Mouse (Mus musculus): Measurements from ENCODE around the gene Gm14226.
"Not testable (repeated sequence)": the region's sequence is repeated elsewhere in the genome, so short reads cannot be mapped to it uniquely, and the experiment has no call there.

Gm14226 gene

DNA sequence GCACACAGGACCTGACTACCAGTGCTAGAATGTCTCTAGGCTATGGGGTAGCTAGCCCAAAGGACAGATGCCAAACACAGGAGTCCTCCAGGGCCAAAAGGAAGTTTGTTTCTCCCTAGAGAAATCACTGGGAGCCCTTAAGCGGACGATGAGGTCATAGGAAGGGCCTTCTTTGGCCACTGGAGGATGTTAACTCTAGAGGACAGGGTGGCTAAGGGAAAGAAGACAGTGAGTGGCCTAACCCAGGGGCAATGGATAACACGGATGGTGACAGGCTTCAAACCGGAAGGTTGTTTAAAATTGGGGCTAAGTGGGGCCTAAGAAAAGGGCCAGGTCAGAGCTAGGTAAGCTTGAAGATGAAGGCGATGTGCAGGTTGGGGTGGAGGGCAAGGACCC, 32.0 kb downstream of the Gm14226 start:
- no peak for DNase-seq

DNA sequence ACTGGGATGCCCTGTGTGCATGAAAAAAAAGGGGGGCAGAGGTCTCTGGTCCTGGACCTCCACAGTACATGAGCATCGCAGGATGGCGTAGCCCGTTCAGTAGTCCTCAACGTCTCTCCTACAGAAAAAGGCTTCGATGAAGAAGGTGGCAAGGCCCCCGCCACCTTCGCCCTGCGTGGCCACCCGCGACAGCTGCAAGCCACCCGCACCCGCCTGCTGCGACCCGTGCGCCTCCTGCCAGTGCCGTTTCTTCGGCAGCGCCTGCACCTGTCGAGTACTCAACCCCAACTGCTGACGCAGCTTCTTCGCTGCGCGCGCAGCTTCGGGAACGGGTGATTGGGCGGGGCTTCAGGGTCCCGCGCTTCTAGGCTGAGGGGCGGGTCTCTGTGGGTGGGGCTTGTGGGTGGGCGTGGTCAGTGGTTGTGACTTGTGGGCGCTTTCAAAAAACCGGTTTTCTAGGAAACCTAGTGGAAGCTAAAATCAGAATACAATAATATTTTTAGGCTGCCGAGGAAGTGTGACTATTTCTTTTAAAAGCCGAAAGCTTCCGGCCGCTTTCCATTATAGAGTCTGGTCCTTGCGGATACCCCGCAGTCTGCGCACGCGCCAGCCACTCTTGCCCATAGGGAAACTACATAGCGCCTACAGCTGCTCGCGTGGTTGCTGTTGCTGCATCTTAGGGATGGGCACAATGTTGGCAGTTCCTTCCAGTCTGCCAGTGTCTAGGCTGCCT, 32.6 kb downstream of the Gm14226 start:
- peak; percentile 93 for DNase-seq

DNA sequence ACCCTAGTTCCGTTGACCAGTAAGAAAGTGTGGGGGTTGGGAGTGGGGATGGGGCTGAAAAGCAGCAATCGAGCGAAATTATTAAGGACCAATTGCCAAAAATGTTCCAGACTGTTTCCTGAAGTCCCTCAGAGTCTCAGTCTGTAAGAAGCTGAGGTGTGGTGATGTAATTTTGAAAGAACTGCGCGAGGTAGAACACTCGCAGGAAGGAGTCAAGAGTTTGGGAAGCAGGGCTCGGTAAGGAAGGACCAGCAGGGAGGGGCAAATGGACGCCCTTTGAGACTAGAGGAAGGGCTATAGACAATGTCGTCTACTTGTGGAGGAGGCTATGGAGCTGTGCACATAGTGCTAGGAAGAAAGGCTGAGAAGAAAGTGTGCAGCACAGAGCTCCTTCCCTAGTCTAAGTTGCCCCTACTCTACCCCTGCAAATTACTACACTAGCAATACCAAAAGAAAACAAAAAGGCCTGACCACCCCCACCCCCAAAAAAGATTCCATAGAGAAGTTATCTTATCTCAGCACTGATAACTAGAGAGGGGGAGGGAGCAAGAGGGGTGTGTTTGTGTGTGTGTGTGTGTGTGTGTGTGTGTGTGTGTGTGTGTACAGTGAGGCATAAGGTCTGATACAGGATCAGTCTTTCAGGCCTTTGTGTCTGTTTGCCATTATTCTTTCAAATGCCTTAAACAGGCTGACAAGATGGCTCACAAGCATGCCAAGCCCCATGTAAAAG, 33.7 kb downstream of the Gm14226 start:
- no peak for DNase-seq

DNA sequence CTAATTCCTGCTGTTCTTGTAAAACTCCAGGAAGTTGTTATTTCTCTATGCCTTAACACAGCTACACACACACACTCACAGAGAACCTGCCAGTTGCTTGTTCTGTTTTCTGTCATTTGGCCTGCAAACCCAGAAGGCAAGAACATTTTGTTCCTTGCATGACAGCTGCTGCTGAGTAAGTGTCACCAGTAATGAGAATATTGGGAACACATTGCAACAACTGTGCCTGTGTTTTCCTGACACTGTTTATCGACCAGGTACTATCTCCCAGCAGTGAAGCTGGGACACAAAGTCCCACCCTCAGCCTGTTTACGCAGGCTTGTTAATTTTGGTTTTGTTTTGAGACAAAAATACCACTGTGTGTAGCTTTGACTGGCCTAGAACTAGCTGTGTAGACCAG, 34.6 kb downstream of the Gm14226 start:
- DNase-seq: peak; percentile 41

DNA sequence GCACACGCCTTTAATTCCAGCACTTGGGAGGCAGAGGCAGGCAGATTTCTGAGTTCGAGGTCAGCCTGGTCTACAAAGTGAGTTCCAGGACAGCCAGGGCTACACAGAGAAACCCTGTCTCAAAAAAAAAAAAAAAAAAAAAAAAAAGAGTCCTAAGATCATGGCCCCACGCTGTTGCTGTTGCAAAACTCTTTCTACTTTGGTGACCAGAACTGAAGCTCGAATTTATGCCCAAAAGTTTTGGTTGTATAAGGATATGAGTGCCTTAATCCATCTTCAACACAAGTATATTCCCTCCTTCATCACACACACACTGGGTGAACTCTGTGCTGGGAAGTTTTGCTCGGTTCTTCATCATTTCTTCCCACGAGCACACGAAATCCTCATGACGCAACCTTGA, 35.4 kb downstream of the Gm14226 start:
- DNase-seq: not testable (repeated sequence)

DNA sequence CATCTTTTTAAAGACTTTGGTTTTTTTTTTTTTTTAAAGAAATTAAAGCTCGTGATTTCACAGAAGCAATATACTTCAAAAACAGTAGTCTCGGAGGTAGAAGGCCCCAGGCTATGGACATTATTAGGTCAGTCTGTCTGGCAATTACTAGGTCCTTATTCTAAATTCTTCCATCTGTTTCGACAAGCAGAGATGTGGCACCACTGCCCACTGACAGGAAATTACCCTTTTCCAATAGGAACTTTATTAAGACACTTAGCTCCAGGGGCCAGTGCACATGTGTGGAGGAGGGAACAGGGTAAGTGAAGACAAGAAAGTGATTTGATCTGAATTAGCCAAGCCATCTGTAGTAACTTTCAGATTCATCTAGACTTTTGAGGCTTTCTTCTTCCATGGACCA, 36.6 kb downstream of the Gm14226 start:
- DNase-seq: no peak

DNA sequence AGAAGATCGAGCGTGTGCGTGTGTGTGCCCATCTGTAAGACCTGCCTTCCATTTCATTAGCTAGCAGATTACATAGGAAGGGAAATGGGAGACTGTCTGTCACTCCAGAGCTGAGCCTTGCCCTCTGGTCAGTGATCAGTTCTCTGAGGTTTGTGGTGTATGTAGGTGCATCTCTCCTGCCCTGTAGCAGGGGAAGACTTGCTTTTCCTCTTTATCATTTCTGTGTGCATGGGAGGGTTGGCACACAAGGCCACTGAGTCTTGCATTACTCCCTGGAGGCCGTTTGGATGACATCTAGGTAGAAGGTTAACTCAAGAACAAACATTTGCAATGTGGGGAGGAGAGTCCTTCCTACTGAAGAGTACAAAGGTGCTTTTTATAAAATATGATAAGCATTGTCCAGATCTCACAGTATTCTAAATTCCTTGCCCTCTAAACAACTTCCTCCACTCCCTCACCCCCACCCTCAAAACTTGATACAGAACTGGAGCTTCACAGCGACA, 38.1 kb downstream of the Gm14226 start:
- no peak for DNase-seq

DNA sequence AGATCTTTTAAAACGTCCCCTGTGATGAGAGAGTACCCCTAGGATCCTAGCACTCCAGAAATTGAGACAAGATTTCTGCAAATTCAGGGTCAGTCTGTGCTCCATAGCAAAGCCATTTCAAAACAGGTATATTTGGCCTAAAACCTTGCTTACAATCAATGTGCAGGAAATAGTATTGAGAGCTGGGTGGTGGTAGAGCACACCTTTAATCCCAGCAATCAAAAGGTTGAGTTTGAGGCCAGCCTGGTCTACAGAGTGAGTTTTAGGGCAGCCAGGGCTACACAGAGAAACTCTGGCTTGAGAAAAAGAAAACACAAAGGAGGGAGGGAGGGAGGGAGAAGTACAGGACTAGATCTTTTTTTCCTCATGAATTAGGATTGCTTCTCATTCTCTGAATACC, 39.3 kb downstream of the Gm14226 start:
- no peak for DNase-seq

DNA sequence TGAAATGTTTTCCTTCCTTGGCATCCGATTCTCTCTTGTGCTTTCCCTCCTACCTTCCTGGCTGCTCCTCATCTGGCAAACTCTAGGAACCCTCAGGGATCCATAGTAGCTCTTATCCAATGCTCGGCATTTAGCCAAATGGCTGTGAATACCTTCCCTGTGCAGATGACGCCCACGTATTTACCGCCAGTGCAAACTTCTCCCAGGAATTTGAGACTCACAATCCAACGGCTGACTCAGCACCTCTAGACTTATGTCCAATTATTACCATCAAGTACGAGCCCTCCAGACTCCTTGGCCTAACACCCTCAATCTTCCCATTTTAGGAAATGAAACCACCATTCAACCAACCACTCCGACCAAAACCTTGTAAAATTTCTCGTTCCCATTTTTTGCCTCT, 53.0 kb downstream of the Gm14226 start:
- no peak for DNase-seq

DNA sequence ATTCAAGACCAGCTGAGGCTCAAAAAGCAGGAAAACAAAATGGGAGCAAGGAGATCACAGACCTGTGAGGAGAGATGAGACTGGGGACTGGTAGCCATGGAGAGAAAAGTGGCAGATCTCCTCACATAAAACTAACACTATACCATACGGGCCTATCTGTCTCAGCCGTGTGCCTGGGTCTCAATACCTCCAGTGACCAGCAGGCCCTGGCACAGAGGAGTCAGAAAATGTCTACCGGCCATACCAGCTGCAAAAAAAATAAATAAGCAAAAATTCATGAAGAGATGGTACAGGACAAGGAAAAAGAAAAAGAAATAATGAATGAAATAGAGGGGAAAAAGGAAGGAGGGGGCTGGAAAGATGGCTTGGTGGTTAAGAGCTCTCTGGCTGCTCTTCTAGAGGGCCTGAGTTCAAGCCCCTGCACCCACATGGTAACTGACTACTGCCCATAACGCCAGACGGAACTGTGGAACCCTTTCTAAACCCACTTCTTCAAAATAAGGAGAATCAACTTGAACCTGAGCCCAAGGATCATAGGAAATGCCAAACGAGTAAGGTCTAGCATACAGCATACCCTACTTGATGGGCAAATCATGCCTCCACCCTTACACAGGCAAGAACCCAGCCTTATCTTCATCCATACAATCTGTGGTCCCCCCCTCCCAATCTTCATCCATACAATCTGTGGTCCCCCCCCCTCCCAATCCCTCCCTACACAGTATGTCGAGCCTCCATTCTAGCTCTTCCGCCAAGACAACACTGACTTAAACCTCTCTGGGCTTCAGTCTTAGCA, 54.5 kb downstream of the Gm14226 start:
- no peak for DNase-seq

DNA sequence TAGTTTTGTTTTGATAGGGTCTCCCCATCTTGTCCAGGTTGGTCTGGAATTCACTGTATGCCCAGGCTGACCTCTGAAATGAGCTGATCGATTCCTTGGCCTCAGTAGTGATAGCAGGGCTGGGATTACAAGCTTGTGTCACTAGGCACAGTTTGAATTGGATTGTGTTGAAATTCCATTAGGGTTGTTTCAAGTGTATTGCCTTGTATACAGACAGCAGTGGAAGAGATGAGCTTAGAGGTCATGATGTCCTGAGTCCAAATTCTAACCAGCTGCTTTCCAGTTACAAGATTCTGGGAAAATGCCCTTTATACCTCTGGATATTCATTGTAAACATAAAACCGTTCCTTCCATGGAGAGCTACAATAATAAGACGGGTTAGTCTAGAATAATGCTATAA, 55.3 kb downstream of the Gm14226 start:
- no peak for DNase-seq

DNA sequence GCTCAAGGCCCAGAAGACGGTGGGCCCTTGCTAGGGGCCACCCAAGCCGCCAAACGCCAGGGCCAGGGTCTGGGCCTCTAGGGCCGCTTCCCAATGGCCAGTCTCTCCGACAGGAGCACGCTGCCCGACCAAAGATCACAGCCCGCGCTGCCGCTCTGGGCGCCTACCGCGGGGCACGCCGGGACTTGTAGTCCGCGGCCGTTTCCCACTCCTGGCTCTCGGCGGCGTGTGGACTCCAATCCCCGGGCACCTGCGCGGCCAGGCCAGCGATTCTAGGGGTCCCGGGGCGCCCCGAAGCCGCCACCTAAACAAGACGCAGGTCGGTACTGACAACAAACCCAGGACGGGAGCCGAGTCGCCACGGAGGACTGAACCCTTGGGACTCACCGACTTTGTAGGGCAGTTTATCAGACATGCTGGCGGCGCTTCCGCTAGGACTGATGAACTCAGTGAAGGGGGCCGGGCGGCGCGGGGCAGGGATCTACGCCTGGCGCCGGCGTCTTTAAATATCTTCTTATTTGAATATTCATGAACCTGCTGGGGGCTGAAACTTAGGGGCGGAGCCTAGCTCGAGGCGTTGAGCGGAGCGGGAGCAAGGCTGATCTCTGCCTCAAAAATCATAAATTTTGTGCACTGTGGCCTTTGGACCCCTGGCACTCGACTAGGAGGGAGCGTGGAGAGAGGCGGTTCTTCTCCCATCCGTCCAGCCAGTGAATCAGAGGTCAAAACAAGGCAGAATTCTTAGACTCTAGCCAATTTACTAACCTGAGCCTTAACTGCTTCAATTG, 56.1 kb downstream of the Gm14226 start, which contains the start of gene Ahcy:
Gene Ahcy, minus strand, starts transcription at position 520 of the 788 bp plus-strand sequence.
- DNase-seq: peak; percentile 91

DNA sequence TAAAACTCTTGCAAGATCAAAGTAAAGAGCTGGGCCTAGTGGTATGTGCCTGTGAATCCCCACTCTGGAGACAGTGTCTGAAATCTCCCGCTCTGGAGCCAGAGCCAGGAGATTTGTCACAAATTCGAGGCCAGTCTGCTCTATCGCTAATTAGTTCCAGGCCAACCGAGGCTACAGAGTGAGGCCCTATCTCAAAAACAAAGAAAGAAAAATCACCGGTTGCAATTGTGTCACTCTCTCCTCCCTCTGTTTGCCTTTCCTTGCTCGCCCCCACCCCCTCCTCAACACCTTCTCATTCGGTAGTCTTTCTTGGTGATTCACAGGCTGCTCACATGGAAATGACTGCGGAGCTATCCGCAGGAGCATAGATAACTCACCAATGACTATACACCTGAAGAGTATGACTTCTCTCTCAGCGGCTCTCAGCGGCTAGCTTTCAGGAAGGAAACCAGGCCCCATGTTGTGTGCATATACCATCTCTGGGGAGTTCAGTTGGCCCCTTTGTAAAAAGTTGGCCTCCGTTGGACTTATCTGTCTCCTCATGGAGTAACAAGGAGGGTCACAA, 56.8 kb downstream of the Gm14226 start:
- no peak for DNase-seq

DNA sequence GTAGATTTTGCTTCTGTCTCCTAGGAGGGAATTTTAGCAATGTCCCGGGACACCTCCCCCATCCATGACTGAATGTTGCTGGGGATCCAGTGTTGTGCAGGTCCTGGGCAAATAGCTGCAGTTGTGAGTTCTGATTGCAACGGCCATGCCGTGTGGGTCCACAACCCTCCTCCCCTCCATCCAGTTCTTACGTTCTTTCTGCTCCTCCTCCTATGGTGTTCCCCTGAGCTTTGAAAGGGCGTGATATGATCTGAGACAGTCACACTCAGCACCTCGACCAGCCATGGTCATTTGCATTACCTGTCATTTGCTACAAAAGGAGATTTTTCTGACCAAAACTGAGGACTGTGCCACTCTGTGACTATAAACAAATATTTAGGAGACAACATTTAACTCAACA, 57.6 kb downstream of the Gm14226 start:
- no peak for DNase-seq
